Mouse (Mus musculus): ENCODE results near the gene Pptc7.

The Pptc7 gene

DNA sequence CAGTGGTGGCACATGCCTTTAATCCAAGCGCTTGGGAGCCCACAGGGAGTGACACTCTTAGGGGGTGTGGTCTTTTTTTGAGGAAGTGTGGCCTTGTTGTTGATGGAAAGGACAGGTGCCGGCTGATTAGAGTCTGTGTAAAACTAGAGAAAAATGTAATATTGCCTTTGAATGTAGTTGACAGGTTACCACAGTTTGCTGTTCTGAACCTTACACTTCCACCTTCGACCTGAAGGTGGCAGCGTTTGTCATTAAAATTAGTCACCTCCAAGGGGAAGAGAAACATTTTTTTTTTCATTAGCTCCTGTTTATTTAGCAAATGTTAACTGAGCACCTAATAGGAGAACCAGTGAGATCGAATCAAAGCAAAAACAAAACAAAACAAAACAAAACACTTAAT is 16.3 kb upstream of the Pptc7 start:
- peak; percentile 63 for DNase-seq (ENCODE audit: low spot score)

DNA sequence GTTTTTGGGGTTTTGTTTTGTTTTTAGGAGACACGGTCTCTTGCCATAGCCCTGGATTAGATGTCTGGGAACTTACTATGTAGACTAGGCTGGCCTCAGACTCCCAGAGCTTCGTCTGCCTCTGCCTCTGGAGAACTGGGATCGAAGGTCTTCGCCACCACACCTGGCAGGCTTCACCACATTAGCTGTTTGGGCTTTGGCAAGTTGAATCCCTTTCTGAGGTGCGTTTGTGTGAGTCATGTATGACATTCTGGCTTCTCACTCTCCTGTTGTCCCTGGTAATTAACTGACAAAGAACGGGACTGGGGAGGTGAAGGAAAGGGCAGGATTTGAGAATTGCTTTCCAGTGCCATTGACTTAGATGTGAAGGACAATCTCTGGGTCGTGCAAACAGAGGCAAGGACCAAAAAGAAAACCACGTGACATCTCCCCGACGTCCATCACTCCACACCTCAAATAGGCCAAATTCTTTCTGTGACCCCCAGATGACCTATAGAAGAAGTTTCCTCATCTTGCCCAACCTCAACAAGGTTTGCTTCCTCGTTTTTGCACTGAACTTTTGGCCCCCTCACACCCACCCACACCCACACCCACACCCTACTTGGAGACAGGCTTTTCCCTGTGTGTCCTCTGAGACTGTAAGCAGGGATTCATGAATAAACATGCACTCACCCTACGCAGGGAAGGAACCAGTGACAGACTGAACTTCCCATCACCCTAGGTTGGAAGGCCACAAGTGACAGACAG is 15.1 kb upstream of the Pptc7 start:
- DNase-seq (ENCODE audit: low spot score) = no peak

GRCm38 (mm10) chr5:122272821-122273220 is 11.3 kb upstream of the Pptc7 start:
- no peak for DNase-seq (ENCODE audit: low spot score)

GRCm38 (mm10) chr5:122274785-122275184 is 9.4 kb upstream of the Pptc7 start:
- no peak for DNase-seq (ENCODE audit: low spot score)

DNA sequence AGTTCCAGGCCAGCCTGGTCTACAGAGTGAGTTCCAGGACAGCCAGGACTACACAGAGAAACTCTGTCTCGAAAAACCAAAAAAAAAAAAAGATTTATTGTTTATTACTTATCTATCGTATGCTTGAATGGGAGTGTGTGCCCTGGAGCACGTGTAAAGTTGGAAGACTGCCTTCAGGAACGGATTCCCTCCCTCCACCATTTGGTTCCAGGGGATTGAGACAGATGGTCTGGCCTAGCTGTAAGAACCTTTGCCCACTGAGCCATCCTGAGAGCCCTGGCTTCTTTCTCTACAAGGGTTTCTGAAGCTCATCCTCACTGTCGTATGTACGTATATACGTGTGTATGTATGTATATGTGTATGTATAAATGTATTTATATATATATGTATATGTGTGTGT is 5.2 kb upstream of the Pptc7 start:
- no peak for DNase-seq (ENCODE audit: low spot score)

DNA sequence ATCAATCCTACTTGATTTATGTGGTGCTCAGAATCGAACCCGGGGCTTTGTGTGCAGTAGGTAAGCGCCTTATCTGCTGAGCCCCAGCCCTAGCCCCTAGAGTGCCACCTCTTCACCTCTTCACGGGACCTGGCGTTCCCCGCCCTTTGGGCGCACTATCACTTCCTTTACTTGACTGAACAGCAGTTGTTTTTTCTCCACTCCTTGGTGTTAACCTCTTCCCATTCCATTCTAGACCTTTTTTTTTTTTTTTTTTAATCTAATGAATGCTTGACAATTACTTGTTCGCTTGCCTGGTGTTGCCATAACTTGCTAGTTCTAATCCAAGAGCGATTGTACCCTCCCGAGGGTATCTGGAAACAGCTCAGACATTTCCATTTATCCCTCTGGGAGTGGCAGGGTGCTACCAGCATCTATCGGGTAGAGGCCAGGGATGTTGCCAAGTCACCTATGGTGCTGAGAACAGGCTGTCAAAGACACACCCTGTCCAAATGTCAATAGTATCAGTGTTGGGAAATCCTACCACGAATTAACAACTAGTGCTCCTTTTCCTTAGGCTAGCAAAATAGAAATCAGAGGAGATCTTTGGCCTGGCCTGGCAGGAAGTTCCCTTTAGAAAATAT is 4.3 kb upstream of the Pptc7 start:
- no peak for DNase-seq (ENCODE audit: low spot score)

DNA sequence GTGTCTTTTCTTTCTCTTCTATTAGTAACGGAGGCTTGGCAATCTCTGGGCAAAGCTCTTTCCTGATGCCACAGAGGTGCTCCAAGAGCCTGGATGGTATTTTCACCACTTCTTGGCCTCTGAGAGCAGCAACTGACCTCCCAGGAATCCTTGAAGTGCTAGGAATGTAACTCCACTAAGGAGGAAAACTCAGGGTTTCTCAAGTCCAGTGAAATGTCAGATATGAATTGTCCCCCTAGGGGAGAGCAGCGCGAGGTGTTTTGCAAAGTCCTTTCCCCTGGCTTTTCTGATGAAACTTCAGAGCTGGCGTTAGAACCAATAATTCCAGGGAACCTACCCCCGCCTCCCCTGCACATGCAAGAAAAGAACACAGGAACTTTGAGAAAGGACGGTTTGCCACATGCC is 3.7 kb upstream of the Pptc7 start:
- no peak for DNase-seq (ENCODE audit: low spot score)

DNA sequence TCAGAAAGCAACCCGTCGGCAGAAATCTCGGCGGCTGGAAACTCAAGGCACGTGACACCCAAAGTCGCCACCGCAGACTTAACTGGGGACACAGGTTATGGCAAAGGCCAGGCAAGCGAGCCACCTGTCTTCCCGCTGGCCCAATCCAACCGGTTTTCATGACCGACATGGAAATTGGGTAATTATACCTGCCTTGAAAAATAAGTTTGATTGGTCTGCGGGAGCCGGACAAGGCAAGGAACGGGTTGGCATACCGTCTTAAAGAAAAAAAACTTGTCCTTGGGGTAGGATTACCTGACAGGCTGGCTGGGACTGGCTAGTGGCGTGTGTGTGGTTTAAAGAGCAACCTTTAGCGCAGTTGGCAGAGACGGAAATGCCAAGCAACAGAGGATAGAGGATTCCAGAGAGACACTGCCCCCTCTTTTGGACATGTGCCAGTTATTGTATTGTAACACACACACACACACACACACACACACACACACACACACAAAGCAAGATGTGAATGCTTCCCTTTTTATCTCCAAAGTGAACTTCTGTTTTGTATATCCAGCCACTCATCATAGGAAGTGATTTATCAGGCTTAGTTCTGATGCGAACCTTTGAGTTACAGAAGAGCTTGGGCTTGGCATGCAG is 3.2 kb upstream of the Pptc7 start:
- DNase-seq (ENCODE audit: low spot score) = peak; percentile 45

GRCm38 (mm10) chr5:122283828-122284182 is 360 bp upstream of the Pptc7 start:
- no peak for DNase-seq (ENCODE audit: low spot score)

- DNase-seq (ENCODE audit: low spot score) = peak; percentile 43
These were observed 1.0 kb downstream of the Pptc7 start for GRCm38 (mm10) chr5:122285029-122285766.

GRCm38 (mm10) chr5:122285767-122286150 is 1.6 kb downstream of the Pptc7 start:
- no peak for DNase-seq (ENCODE audit: low spot score)

DNA sequence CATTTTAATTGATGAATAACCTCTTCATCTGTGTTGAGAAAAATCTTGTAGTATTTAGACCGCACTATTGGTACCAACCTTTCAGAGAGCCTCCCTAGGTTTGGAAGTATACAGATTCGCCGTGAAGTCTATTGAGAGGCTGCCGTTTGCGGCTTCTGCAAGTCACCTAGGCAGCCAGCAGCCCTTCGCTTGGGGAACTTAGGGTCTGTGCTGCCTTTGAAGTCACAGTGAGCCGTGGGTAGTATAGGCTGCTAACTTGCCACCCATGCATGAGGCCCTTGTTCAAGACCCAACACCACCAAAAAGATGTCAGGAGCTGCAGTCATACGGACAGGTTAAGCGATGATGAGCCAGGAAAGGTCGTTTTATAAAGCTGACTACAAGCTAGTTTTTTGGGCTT is 2.0 kb downstream of the Pptc7 start:
- no peak for DNase-seq (ENCODE audit: low spot score)

DNA sequence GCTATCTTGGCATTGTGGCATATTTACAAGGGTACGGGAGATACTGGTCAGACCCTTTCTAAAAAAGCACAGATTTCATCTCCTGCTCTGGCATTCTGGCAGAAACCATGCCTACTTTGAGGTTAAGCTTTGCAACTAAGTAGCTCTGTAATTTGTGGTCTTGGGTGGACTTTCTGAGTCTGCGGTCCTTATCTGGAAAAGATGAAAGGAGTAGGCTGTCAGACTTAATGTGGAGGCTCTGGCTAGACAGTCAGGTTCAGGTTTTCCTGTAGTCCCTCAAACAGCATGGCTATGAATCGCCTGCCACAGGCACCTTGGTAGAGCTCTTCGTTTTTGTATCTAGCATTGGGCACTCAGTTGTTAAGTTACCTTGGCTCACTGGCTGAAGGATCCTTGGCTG is 2.9 kb downstream of the Pptc7 start:
- no peak for DNase-seq (ENCODE audit: low spot score)

GRCm38 (mm10) chr5:122288147-122288811 is 4.1 kb downstream of the Pptc7 start:
- no peak for DNase-seq (ENCODE audit: low spot score)

GRCm38 (mm10) chr5:122291149-122291548 is 7.0 kb downstream of the Pptc7 start:
- no peak for DNase-seq (ENCODE audit: low spot score)

DNA sequence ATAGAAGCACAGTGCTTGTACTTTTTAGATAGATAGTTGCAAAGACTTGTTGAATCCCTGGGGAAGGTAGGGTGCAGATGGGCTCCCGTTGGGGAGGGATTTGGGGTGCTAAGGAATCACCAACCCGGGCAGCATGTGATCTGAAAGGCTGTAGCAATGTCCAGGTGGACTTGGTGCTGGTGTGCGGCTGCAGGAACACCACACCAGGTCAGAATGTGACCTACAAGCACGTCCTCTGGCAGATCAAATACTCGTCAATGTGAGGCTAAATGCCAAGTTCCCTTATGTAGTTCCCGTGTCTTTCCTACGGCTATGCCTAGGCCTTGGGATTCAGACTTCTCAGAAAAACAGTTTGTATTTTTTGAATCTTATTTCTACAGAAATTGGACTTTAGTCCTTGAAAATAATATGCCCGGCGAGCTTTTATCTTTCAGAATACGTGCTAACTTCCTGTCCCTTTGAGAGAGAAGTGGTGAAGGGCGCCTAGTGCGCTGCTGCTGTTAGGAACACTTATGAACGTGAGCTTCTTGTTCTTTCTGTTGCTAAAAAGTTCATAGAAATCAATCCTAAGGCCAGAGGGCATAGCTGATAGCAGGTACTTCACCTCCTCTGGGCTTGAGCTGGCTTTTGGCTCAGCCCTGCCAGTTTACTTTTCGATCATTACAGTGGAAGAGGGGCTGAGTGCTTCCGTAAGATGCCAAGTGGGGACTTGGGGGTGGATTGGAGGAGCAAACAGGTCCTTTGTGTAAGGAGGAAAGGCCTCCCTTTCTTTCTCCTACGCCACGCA is 7.6 kb downstream of the Pptc7 start:
- DNase-seq (ENCODE audit: low spot score) = no peak

DNA sequence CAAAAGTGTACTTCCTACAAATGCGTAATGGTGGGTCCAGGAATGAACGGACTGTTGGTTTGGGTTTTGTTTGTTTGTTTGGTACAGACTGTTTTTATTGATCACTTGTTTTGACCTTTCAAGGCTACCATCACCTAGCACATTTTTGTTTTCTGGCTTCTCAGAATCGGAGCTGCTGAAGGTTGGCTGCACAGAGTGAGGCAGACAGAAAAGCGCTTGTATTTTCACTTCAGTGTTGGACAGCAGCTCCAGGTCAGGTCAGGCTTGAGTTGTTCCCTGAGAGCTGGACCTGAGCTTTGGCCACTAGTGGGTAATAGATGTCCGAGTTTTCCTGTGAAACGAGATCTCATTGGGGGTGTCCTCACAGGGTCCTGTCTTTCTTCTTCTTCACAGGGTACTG is 9.0 kb downstream of the Pptc7 start:
- no peak for DNase-seq (ENCODE audit: low spot score)

GRCm38 (mm10) chr5:122294219-122294735 is 10.1 kb downstream of the Pptc7 start:
- no peak for DNase-seq (ENCODE audit: low spot score)

- DNase-seq (ENCODE audit: low spot score) = no peak
These were observed 11.2 kb downstream of the Pptc7 start for GRCm38 (mm10) chr5:122295113-122295935.

GRCm38 (mm10) chr5:122300071-122300518 is 15.9 kb downstream of the Pptc7 start:
- no peak for DNase-seq (ENCODE audit: low spot score)

Measured in urinary bladder, postnatal 25 days (tissue).